Mouse (Mus musculus) cerebellum, adult 9-10 months (tissue): ENCODE measurements around the gene Axin2.

Experiments used
- DNase-seq: peaks from one replicate; pipeline ENCODE4 v3.0.0; 2022

Axin2 gene

DNA sequence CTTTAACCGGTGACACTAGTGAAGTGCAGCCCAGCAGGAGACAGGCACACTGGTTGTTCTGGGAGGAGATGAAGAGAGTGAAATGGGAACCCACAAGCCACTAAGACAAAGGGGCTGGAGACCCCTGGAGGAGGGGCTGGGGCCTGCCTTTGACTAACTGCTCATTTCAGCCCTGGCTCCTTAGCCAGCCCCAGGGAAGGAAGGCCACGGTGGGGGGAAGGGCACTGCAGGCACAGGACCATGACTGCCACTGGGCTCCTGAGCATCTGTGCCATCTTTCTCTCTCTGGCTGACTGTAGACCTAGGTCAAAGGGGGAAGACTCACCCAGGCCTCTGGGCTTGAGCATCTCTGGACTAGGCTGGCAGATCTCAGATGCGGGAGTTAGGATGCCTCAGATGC lies 10.5 kb downstream of the Axin2 start:
- DNase-seq = no peak

DNA sequence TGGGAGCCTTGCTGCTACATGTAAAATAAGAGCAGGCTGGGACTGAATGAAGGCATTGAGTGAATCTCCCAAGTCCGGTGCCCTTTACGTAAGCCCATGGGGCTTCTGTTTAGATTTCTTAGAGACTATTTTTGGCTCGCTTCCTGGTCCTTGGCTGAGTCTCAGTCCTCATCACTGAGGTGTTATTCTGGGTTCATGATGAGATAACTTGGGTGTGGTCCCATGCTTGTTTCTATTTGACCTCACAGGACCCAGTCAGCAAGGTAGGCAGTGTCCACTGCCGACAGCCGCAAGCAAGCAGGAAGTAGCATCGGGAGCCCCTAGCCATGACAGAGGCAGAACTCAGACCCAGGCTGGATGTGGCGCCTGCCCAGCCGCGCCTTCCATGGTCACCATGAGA lies 13.7 kb downstream of the Axin2 start:
- no peak for DNase-seq

DNA sequence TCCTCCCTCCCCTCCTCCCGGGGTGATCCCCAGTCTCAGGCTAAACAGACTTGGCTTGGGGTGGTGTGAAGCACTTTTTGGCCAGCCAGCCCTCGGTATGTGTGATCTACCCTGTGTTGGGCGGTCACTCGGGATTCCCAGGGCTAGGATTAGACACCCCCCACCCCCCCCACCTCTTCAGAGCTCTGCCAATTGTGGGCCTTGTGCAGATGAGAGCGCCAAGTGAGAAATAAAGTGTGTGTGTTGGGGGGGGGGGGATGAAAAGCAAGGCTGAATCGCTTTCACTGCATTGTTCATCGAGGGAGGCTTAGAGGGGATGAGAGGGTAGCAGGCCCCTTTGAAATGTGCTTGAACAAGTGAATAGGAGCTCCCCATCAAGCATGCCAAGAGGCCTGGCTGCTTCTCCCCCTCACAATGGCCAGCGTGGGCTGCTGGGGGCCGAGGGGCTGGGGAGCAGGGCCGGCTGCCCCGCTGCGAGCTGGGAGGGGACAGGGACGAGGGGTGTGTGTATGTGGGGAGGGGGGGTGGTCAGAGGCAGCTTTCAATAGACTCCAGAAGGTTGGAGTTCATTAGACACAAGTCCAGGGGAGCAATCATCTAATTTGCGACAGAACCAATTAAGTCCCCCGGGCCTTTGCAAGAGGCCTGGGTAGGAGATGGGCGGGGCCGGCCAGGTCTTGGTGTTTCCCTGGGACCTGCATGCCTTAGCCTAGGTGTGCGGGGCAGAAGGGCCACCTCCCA lies 15.1 kb downstream of the Axin2 start:
- DNase-seq = no peak

DNA sequence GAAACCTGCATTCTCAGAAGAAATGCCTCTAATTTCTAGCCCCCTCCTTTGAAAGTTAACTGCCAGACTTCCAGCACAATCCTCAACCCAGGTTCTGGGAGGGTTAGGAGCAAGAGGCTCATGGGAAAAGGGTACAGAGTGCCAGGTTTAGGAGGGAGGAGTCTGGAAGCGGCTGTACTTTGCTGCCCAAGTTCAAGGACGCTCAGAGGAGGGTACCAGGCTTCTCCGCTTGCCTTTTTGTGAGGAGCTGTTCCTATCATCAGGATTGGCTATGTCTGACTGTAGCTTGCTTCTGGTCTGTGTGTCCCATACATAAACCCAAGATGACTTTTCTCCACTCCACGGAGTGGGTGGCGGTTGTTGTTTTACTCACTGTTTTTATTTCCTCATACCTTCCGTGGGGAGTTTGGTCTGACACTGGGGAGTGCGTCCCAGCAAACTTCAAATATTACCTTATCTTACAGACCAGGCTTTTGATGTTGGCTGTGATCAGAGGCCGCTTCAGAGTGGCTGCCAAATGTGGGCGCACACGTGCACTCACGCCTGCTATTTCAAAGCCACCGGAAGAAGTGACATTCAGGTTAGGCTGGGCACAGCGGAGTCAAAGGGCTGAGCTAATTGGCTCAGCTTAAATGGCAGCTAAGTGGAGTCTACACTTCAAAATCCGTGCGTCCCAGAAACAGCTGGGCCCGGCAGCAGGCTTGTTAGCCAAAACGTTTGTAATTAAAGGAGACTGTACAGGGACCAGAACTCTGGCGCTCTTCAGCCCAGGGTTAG lies 16.1 kb downstream of the Axin2 start:
- DNase-seq = no peak

DNA sequence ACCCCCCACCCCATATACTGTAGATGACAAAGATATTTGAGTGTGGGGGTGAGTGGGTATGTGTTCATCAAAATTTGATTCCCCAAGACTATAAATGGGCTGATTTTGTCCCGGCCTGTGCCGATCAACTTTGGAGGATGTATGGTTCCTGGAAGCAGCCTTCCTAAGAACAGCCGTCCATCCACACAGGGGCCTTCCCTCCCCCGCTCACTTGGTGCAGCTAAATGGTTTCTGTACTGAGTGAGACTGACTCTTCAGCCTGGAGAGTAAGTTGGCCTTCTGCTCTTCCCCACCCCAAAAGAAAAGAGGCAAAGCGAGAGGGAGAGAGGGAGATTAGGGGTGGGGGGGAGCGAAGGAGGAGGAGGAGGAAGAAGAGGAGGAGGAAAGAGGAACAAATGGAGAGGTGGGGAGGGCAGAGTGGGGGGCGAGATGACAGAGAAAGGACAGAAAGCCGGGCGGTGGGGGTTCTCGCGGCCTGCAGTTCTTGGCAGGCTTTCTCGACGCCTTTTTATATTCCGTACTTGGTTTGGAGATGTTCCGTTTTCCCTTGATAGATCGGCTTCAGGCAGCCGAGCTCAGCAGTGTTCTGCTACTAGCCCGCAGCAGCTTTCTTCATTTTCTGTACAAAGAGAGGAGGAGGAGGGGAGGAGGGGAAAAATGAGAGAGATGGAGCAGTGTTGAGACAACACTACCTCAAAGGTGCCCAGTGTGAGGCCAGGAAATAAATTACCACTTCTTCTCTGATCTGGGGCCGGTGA lies 20.7 kb downstream of the Axin2 start:
- DNase-seq = no peak

DNA sequence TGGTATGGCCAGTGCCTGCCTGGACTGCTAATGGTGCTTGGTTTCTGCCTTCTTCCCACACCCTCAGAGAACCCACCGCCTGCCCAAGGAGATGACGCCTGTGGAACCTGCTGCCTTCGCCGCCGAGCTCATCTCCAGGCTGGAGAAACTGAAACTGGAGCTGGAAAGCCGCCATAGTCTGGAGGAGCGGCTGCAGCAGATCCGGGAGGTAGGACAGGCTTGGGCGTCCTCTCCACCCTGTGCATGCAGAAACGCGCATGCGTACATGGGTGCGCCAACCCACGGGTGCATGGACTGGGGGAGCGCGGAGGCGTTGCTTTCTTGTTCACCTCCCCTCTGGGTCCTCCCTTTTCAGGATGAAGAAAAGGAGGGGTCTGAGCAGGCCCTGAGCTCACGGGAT lies 21.7 kb downstream of the Axin2 start:
- no peak for DNase-seq

DNA sequence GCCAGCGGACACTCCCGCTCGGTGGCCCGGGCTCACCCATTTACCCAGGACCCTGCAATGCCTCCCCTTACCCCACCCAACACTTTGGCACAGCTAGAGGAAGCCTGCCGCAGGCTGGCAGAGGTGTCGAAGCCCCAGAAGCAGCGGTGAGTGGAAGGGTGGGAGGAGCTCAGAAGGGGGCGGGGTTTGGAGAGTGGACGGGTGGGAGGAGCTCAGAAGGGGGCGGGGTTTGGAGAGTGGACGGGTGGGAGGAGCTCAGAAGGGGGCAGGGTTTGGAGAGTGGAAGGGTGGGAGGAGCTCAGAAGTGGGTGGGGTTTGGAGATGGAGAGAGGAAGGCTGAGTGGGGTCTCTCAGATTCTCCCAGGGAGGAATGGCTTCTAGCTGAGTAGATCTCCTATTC lies 23.6 kb downstream of the Axin2 start:
- DNase-seq = no peak

DNA sequence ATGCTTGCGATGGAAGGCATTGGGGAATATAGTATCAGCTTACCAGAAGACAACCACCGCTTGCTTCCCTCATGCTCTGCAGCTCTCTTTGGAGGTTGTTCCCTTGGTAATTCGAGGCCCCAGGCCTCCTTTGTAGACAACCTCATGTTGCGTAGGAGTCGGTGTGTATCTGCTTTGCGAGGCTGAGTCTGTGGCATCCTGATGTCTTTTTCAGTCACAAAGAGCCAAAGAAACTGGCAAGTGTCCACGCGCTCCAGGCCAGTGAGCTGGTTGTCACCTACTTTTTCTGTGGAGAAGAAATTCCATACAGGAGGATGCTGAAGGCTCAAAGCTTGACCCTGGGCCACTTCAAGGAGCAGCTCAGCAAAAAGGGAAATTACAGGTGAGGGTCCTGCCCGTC lies 25.5 kb downstream of the Axin2 start:
- DNase-seq = no peak

DNA sequence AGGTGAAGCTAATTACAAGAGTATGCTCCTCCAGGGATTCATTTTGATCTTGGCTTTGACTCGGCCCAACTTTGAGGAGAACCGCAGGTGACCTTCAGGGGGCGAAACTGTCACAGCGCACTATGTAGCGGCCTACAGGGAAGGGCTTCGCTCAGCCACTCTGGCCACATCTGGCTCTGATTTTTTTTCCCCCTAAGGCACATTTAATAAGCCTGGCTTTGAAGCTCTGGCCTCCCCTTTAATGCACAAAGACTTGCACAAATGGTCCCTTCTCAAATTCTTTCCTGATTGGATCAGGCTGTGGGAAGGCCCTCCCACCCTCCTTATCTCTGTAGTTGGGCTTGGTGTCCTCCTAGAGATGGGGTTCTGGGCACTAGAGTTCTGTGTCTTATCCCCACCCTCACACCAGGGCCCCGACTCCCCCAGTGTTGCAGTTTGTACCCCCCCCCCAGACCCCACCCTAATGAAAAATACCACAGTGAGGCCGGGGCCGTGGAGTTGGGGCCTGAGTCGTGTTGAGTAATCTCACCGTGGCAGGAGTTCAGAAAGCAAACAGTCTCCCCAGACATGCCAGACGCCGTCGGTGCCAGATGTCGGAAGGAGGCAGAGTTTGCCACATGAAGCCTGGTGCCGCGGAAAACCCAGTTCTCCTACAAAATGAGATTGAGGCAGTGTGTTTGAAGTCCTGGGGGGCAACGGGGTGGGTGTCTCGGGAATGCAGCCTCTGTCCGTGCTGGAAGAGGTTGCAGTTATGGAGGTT lies 27.5 kb downstream of the Axin2 start:
- DNase-seq = no peak

DNA sequence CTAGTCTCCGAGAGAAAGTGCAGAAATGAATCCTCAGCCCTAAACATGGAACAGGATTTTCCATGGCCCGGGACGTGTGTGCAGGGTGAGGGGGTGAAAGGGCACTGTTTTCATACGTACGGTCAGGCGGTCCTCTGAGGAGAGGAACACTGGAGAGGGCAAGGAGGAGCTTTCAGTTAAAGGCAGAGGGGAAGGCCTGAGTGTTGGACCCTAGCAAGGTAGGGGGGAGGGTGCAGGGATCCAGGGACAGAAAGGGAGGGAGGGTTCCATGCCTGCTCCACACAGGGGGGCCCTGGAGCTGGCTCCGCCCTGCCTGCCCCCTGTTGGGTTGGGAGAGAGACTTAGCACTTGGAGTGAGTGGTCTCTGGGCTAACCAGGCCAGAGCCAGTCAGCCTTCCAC lies 28.4 kb downstream of the Axin2 start:
- DNase-seq = no peak

DNA sequence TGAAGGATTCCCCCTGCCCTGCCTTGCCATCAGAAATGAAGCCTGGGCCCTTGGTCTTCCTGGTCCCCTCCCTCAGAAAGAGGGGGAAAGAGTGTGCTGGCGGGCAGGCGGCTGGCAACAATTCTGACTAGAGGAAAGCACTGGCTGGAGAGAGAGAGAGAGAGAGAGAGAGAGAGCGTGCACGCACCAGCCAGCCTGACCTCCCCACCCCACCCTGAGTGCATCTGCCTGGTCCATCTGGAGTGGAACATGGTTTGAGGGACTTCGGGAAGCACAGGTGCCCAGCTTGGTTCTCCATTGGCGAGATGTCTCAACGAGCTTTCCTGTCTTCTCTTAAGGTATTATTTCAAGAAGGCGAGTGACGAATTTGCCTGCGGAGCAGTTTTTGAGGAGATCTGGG lies 28.8 kb downstream of the Axin2 start:
- no peak for DNase-seq

DNA sequence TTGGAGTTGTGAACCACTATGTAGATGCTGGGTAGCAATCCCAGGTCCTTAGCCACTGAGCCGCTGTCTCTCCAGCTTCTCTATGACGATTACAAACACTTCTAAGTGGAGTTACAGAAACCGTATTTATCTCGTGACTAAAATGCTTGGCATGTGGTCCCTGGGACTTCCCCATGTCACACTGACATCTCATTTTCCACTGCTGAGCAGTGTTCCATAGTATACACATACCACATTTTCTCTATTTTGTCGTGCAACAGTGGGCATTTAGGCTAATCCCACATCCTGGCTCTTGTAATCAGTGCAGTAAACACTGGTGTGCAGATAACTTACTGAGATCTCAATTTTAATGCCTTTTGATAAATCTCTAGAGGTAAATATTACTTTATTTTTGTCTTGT lies 32.2 kb downstream of the Axin2 start:
- no peak for DNase-seq

DNA sequence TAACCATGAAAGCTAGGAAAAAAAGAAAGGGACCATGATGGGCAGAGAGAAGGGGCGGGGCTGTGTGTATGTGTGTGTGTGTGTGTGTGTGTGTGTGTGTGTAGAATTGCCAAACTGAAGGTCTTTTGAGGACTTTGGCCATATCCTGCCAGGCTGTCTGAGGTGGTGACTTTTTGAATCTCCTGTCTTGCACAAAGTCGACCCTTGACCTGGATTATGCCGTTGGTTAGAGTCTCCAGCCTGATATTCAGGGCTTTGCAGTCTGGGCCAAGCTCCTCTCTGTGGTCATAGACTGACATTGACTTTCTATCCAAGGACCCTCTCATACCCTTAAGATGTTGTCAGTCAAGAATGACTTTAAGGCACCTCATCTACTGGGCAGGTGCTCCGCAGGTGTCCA lies 35.8 kb downstream of the Axin2 start:
- no peak for DNase-seq

DNA sequence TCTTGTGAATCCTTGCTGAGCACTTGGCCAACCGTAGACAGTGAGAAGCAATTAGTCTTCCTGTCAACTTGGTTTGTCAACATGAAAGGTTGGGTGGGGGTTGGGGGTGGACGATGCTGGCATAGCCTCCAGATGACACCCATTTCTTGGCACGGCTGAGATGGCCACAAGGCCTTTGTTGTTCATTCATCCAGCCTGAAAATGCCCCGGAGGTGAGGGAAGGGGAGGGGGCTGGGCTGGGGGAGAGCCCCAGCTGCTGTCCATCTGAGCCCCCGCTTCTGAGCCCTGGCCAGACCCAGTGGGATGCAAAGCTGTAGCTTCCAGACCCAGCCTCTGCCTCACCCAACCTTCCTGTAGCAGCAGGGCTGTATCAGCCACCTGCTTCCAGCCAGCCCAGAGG lies 38.2 kb downstream of the Axin2 start:
- DNase-seq = no peak

DNA sequence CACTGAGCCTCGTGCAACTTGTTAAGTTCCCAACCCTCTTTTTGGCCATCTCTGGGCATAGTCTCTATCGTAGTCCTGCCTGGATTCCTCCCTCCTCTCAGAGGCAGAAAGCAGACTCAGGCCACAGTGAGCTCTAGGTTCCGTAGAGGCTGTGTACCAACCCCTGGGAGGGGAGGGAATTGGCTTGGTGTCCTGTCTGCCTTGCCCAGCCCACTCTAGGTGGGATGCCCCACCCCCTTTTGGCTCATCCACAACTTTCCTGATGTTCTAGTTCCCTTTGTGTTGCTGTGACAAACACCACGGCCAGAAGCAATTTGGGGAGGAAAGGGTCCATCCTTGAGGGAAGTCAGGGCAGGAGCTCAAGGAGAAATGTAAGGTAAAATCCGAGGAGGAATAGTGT lies 39.0 kb downstream of the Axin2 start:
- DNase-seq = no peak

DNA sequence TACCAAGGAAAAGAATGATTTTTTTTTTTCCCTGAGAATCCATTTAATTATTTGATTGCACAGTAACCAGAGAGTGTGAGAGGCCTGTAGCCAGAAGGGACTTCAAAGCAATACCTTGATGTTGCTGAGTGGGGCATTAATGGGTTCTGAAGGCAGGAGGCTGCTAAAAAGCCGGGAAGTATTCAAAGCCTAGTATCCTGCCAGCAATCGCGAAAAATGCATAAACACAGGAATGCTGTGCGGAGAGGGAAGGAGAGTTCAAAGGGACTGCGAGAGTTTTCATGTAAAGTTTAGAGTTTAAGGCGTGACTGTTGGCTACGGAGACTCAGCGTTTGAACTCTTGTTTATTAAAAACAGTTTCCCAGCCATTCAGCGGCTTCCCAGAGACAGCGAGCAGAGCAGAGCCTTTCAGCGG lies 41.5 kb downstream of the Axin2 start:
- no peak for DNase-seq

DNA sequence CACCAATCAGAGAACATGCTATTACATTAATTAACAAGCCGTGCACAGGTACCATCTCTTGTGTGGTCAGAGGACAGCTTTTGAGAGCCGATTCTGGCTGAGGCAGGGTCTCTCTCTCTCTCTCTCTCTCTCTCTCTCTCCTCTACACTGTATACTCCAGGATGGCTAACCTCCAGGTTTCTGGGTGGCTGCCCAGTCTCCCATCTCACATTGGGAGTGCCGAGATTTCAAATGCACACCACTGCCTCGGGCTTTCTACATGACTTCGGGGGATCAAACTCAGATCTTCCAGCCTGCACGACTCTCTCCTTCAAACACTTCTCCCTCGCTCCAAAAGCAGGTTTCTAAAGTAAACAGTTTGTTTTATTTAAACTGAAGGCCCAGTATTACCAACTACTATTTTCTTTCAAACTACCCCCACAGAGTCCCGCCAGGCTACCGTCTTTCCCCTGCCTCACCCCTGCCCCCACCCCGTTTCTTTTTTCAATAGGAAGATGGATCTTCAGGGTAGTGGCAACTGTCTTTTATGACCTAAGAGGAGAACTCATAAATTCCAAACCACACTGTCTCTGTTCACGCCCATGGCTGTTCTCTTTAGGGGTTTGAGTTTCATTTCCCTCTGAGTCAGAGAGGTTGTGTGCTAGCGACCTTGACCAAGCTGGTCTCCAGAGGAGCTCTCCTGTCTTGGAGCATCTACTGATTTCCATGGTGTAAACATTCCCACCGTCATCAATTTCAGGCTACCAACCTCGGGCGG lies 43.5 kb downstream of the Axin2 start:
- no peak for DNase-seq

DNA sequence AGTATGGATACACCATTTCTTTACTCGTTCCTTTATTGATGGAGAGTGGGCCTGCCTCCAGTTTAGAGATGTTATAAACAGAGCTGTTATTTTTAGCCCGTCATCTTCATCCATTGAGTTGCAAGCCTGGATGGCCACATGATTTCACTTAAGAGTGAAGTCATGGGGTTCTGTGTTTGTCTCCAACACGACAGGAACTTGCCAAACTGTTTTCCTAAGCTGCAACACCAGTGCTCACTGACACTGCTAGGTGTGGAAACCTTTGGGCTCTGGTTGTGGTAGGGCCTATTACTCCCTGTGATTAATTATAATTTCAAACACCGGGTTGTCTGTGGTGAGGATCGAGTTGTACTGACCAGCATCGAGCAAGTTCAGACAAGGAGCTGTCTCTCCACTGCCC lies 45.6 kb downstream of the Axin2 start:
- no peak for DNase-seq

DNA sequence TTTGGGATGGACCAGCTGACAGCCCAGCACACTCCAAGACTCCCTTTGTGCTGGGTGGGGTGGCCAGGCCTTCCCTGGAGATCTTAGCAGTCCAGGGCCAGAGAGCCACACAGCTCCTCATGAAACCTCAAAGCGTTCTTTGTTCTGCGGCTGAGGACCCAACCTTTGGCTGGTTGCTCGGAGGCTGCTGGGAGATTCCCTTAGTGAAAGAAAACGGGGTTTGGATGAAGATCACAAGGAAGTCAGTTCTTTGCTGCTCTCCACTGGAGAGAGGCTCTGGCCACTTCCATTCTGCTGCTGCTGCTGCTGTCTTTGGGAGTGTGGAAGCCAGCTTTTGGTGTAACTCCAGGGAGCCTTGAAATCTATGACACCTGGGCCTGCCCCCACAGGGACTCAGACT lies 53.3 kb downstream of the Axin2 start:
- no peak for DNase-seq

DNA sequence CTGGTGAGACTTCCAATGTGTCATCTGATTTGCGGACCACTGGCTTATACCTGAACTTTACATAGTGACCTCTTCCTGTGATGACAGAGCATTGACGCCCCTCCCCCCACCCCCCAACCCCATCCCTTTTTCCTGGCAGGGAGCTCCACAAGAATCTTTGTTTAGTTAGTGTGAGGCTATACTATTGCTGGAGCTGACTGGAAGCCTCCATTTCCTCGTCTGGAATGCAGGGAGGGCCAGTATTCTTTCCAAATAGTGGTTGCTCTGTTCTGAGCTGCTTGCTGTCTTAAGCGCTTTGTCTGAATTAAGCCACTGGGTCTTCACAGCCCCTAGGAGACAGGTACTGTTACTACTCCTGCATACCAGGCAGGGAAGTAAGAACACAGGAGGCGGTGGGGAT lies 53.7 kb downstream of the Axin2 start:
- DNase-seq = no peak

DNA sequence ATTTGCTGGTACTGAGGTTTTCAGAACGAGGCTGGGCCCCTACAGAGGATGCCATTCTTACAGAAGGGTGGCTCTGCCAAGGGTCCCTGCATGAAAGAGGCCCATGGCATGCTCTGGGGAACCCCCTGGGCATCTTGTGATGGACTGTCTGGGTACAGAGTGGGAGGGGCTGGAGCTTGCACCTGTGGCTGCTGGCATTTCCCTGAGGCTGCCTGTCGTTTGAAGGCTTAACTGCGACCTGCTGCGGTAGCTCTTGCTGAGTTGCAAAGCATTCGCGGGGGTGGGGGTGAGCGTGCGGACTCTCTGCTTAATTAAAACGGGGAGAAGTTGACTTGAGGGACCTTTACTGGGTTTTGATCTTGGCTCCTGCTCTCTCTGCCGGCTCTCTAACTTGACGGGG lies 55.4 kb downstream of the Axin2 start:
- DNase-seq = no peak

DNA sequence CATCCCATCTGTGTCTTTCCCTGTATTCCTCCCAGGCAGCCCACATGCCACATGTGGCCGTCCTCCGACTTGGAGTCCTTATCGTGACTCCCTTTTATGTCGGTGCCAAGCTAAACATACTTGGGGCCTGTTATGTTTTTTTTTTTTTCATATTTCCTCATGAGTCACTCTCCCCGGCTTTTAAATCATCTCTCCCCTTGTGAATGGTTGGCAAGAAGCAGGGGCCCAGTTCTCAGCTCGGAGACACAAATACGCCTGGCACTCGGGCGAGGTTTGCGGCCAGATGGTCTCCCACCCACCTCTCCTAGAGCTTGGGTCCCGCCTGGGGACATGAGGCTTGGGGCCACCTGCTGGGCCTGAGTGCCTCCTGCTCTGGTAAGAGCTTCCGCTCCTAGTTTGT lies 60.4 kb downstream of the Axin2 start:
- peak; percentile 8 for DNase-seq

DNA sequence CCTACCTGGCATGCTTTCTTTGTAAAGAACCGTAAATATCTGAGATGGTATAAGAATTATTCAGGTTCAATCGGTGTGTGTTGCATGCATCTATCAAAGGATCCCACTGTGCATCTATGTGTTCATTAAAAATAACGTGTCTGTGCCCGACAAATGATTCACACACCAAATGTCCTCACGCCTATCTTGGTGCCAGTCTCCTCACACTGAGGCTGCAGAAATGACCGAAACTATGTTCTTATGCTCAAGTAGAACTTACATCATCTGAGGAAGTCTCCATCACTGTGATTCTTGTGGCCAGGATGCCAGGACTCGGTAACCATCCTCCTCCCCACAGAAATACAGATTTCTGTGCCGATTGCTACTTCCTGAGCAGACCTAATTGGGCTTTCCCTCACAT lies 60.9 kb downstream of the Axin2 start:
- no peak for DNase-seq
